Mouse (Mus musculus) thymus, adult 2 months (tissue): Measurements from ENCODE around the gene Vars.

Experiments
- CTCF ChIP-seq: fragments of 200-500 bp; IDR thresholded peaks from 2 replicates; pipeline ENCODE4 v1.5.1; 2012; ENCODE audit warnings: mild to moderate bottlenecking, control low read depth, low read length, moderate library complexity, borderline replicate concordance; ENCODE audit not compliant: control insufficient read depth, poor library complexity, insufficient read depth; ENCODE audit errors: extremely low read depth
- POLR2A ChIP-seq: fragments of 200-500 bp; IDR thresholded peaks from 2 replicates; pipeline ENCODE4 v1.6.1; 2012; ENCODE audit warnings: mild to moderate bottlenecking, low read length, control low read depth, moderate library complexity; ENCODE audit not compliant: control insufficient read depth, poor library complexity, insufficient read depth; ENCODE audit errors: extremely low read depth

GRCm38 (mm10) chr17:35026206-35026605 lies 25.4 kb downstream of the Vars start:
- TF ChIP-seq POLR2A (no peak), CTCF (no peak)
